Mouse (Mus musculus) cortical plate, adult 2 months (tissue): Measurements from ENCODE around the gene Rpl18.

ENCODE experiments used
- CTCF ChIP-seq: fragments of 200-500 bp; IDR thresholded peaks from 2 replicates; pipeline ENCODE4 v1.5.1; 2011; ENCODE audit warnings: mild to moderate bottlenecking, control low read depth, low read length; ENCODE audit not compliant: insufficient read depth; ENCODE audit errors: extremely low read depth
- POLR2A ChIP-seq: fragments of 200-500 bp; IDR thresholded peaks from 2 replicates; pipeline ENCODE4 v1.6.1; 2011; ENCODE audit warnings: mild to moderate bottlenecking, low read length, control low read depth; ENCODE audit not compliant: insufficient read depth; ENCODE audit errors: extremely low read depth

DNA sequence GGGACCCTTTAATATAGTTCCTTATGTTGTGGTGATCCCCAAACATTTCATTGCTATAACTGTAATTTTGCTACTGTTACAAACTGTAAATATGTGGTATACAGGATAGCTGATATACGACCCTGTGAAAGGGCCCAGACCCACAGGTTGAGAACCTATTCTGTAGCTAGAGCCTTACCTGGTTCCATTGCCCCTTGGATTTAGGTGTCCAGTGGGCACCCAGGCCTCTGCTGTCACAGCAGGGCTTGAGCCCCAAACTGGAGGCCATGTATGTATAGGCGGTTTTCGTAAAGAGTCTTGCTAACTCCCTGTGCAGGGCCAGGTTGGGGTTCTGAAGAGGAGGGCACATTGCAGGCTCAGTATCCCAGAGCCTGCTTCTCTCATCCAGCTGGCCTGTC, 1.2 kb downstream of the Rpl18 start:
- TF ChIP-seq CTCF (no peak), POLR2A (no peak)
